ENCODE assay signal across 8 mouse cellular contexts in the genomic region with DNA sequence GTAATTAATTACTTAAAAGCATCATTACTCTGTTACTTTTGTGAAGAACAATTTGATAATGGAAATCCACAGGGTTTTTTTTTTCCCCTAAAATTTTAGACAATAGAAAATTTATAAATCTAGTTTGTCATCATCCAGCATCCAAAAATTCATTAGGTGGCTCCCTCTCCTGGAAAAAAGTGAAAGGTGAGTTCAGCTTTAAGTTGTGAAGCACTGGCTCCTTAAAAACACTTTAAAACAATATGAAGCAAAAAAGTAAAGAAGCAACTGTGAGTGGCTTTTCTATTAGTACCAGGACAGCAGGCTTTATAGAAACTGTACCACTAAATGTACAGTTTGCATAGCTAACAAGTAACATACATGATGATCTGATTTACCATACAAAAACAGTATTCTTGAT. TPM values are rescaled to one million over a fixed set of nuclear protein-coding genes. Genes with fewer than 3 reads are reported as not detected.
A peak's percentile ranks its signal among the peaks of the same experiment; 100 is the strongest.
DNase-seq lines count a peak whose midpoint lies in the region; ATAC-seq lines count a peak whose summit lies in the region.

No protein-coding gene starts in this region.

- H3K36me3 ChIP-seq in heart, embryonic 12.5 days = no peaks in the 10 kb centered on the region
- H3K36me3 ChIP-seq in neural tube, embryonic 11.5 days (ENCODE audit: control insufficient read depth, insufficient read depth, low read length) = no peaks in the 10 kb centered on the region
- no peaks in the 10 kb centered on the region for H3K36me3 ChIP-seq in stomach, embryonic 16.5 days (ENCODE audit: control insufficient read depth, insufficient read depth, low read length)

- no peak overlapping the region for H3K9ac ChIP-seq in heart, embryonic 12.5 days
- H3K9ac ChIP-seq in neural tube, embryonic 11.5 days (ENCODE audit: low read length) = no peak overlapping the region
- H3K9ac ChIP-seq in stomach, embryonic 16.5 days (ENCODE audit: low read length) = no peak overlapping the region

- no peaks in the 10 kb centered on the region for H3K27me3 ChIP-seq in heart, embryonic 12.5 days (replicated peaks)
- H3K27me3 ChIP-seq in neural tube, embryonic 11.5 days (ENCODE audit: control insufficient read depth, insufficient read depth, low read length) = no peaks in the 10 kb centered on the region
- H3K27me3 ChIP-seq in stomach, embryonic 16.5 days (ENCODE audit: control insufficient read depth, insufficient read depth, low read length) = no peaks in the 10 kb centered on the region

- DNase-seq in heart, adult 18-20 months = no peak
- DNase-seq in neural tube, embryonic 11.5 days (ENCODE audit: low spot score) = no peak
- DNase-seq in neural tube, embryonic 10.5 days (ENCODE audit: extremely low spot score, low spot score) = no peak
- DNase-seq in induced T-regulatory cell, adult 2 months (ENCODE audit: low read depth) = peak; percentile 25

- H3K4me2 ChIP-seq in heart, embryonic 12.5 days = no peak overlapping the region
- peak overlapping the region; percentile 22 for H3K4me2 ChIP-seq in neural tube, embryonic 11.5 days (ENCODE audit: low read depth)
- peak overlapping the region; percentile 64 for H3K4me2 ChIP-seq in stomach, embryonic 16.5 days (ENCODE audit: low read depth, low read length)

- H3K9me3 ChIP-seq in heart, embryonic 12.5 days (replicated peaks) = no peaks in the 10 kb centered on the region
- no peaks in the 10 kb centered on the region for H3K9me3 ChIP-seq in neural tube, embryonic 11.5 days (ENCODE audit: control insufficient read depth, low read length)
- no peaks in the 10 kb centered on the region for H3K9me3 ChIP-seq in stomach, embryonic 16.5 days (replicated peaks; ENCODE audit: control insufficient read depth, low read length)

- 0 out of 2 replicates have a peak overlapping the region, but pooled peaks have one; percentile 13 for H3K4me3 ChIP-seq in heart, embryonic 12.5 days
- H3K4me3 ChIP-seq in neural tube, embryonic 11.5 days (ENCODE audit: low read depth, low read length) = no peak overlapping the region; the same call in 1 of the 2 replicates
- no peak overlapping the region for H3K4me3 ChIP-seq in stomach, embryonic 16.5 days (replicated peaks; ENCODE audit: low read length)

- H3K4me1 ChIP-seq in heart, embryonic 12.5 days (replicated peaks) = peaks cover 19% of the 10 kb centered on the region
- peaks cover 5% of the 10 kb centered on the region; the same call in 1 of the 2 replicates for H3K4me1 ChIP-seq in neural tube, embryonic 11.5 days (ENCODE audit: control insufficient read depth, insufficient read depth, low read length)
- H3K4me1 ChIP-seq in stomach, embryonic 16.5 days (ENCODE audit: control insufficient read depth, insufficient read depth, low read length) = peaks cover 17% of the 10 kb centered on the region

- H3K27ac ChIP-seq in heart, embryonic 12.5 days (ENCODE audit: poor library complexity, severe bottlenecking) = no peak overlapping the region
- H3K27ac ChIP-seq in neural tube, embryonic 11.5 days (ENCODE audit: low read depth, low read length) = no peak overlapping the region
- H3K27ac ChIP-seq in stomach, embryonic 16.5 days (ENCODE audit: low read length) = no peak overlapping the region

- ATAC-seq in heart, embryonic 12.5 days (ENCODE audit: insufficient number of reproducible peaks, low FRiP score) = no peak
- no peak for ATAC-seq in neural tube, embryonic 11.5 days (ENCODE audit: insufficient read depth, low FRiP score, low TSS enrichment)
- ATAC-seq in stomach, embryonic 16.5 days (ENCODE audit: insufficient read depth, low FRiP score) = no peak
- no peak for ATAC-seq in erythroblast, adult 5-6 weeks (replicated peaks; ENCODE audit: low FRiP score, poor library complexity, severe bottlenecking)
- no peak for ATAC-seq in monocyte, adult 5-6 weeks (replicated peaks; ENCODE audit: insufficient number of reproducible peaks, low FRiP score, low TSS enrichment, poor library complexity, severe bottlenecking)

RNA-seq across cellular contexts. Expression of a gene that starts 3.1 kb away (rescaled TPM):
- polyA plus RNA-seq in heart, embryonic 12.5 days (2016; fragmentation: Nextera tagmentation; extraction: Ambion mirVana) = 62.6 and 63.3 TPM in 2 replicates
- 10 to 100 TPM; 25.7 to 31.8 TPM for total RNA-seq in heart, adult 18-20 months (2021)
- 34.2 TPM in 2 replicates for polyA plus RNA-seq in neural tube, embryonic 11.5 days (2014; fragmentation: Nextera tagmentation; extraction: Ambion mirVana)
- polyA plus RNA-seq in stomach, embryonic 16.5 days (2015; fragmentation: Nextera tagmentation; extraction: Ambion mirVana) = 5.5 and 6.0 TPM in 2 replicates
- 4.6 and 11.1 TPM in 2 replicates for total RNA-seq in erythroblast, adult 5-6 weeks (2015; ENCODE audit: low replicate concordance)
- 7.5 and 8.9 TPM in 2 replicates for total RNA-seq in erythroblast, adult 5-6 weeks (2017; ENCODE audit: low replicate concordance)
- total RNA-seq in monocyte, adult 5-6 weeks (2017) = 16.3 to 31.5 TPM (median 17.6 TPM) in 3 replicates
